Mouse (Mus musculus): ENCODE data around the gene Ago4.
"Not testable (repeated sequence)": the region's sequence is repeated elsewhere in the genome, so short reads cannot be mapped to it uniquely, and the experiment has no call there.

Gene Ago4

GRCm38 (mm10) chr4:126532827-126533728, at the start of gene Ago4:
Gene Ago4 (minus strand): TSS chr4:126533472.
- no peak for DNase-seq (ENCODE audit: low read depth, low spot score)

GRCm38 (mm10) chr4:126579077-126579476, 45.8 kb upstream of the Ago4 start:
- no peak for DNase-seq (ENCODE audit: low read depth, low spot score)

GRCm38 (mm10) chr4:126577920-126578319, 44.6 kb upstream of the Ago4 start:
- no peak for DNase-seq (ENCODE audit: low read depth, low spot score)

GRCm38 (mm10) chr4:126576281-126576680, 43.0 kb upstream of the Ago4 start:
- peak; percentile 72 for DNase-seq (ENCODE audit: low read depth, low spot score)

- no peak for DNase-seq (ENCODE audit: low read depth, low spot score)
These were observed 36.5 kb upstream of the Ago4 start for GRCm38 (mm10) chr4:126569783-126570182.

- DNase-seq (ENCODE audit: low read depth, low spot score): no peak
These were observed 34.0 kb upstream of the Ago4 start for GRCm38 (mm10) chr4:126567243-126567642.

GRCm38 (mm10) chr4:126563798-126564197, 30.5 kb upstream of the Ago4 start:
- DNase-seq (ENCODE audit: low read depth, low spot score): no peak

- peak; percentile 50 for DNase-seq (ENCODE audit: low read depth, low spot score)
These were observed 23.8 kb upstream of the Ago4 start, which contains the start of gene Clspn for GRCm38 (mm10) chr4:126556809-126557711. Gene Clspn (plus strand): TSS chr4:126556935.

- no peak for DNase-seq (ENCODE audit: low read depth, low spot score)
These were observed 21.2 kb upstream of the Ago4 start for GRCm38 (mm10) chr4:126554462-126554861.

GRCm38 (mm10) chr4:126553685-126554084, 20.4 kb upstream of the Ago4 start:
- DNase-seq (ENCODE audit: low read depth, low spot score): no peak

GRCm38 (mm10) chr4:126553105-126553504, 19.8 kb upstream of the Ago4 start:
- DNase-seq (ENCODE audit: low read depth, low spot score): peak; percentile 44

- no peak for DNase-seq (ENCODE audit: low read depth, low spot score)
These were observed 18.9 kb upstream of the Ago4 start for GRCm38 (mm10) chr4:126552136-126552535.

- DNase-seq (ENCODE audit: low read depth, low spot score): no peak
These were observed 12.9 kb upstream of the Ago4 start for GRCm38 (mm10) chr4:126546183-126546582.

GRCm38 (mm10) chr4:126545703-126546102, 12.4 kb upstream of the Ago4 start:
- DNase-seq (ENCODE audit: low read depth, low spot score): no peak

- no peak for DNase-seq (ENCODE audit: low read depth, low spot score)
These were observed 11.7 kb upstream of the Ago4 start for GRCm38 (mm10) chr4:126545016-126545415.

GRCm38 (mm10) chr4:126542838-126543237, 9.6 kb upstream of the Ago4 start:
- DNase-seq (ENCODE audit: low read depth, low spot score): no peak

- DNase-seq (ENCODE audit: low read depth, low spot score): no peak
These were observed 7.3 kb upstream of the Ago4 start for GRCm38 (mm10) chr4:126540487-126541071.

- no peak for DNase-seq (ENCODE audit: low read depth, low spot score)
These were observed 3.6 kb upstream of the Ago4 start for GRCm38 (mm10) chr4:126536865-126537264.

GRCm38 (mm10) chr4:126535631-126536030, 2.4 kb upstream of the Ago4 start:
- DNase-seq (ENCODE audit: low read depth, low spot score): not testable (repeated sequence)

- DNase-seq (ENCODE audit: low read depth, low spot score): no peak
These were observed 428 bp upstream of the Ago4 start for GRCm38 (mm10) chr4:126533729-126534070.

- no peak for DNase-seq (ENCODE audit: low read depth, low spot score)
These were observed 980 bp downstream of the Ago4 start for GRCm38 (mm10) chr4:126532292-126532691.

- no peak for DNase-seq (ENCODE audit: low read depth, low spot score)
These were observed 6.4 kb downstream of the Ago4 start for GRCm38 (mm10) chr4:126526828-126527227.

Data from telencephalon, adult 2 months (tissue).